Mouse (Mus musculus) kidney, embryonic 15.5 days (tissue): ENCODE measurements around the gene Ube2o. TPM values are rescaled to one million over a fixed set of nuclear protein-coding genes. Genes with fewer than 3 reads are reported as not detected.

Experiments used
- ATAC-seq: fragments of 200-750 bp; cut with Nextera tagmentation; replicated peaks from 2 replicates; pipeline ENCODE4 v1.8.0; 2017; ENCODE audit warnings: moderate TSS enrichment; ENCODE audit not compliant: low FRiP score
- H3K27ac ChIP-seq: fragments of 300-500 bp; sonication (generic); 2 replicates; pipeline ENCODE4 v1.5.1; 2015; ENCODE audit warnings: mild to moderate bottlenecking, inconsistent platforms
- H3K27me3 ChIP-seq: fragments of 300-500 bp; sonication (generic); 2 replicates; pipeline ENCODE4 v1.6.1; 2015; ENCODE audit warnings: inconsistent platforms
- H3K36me3 ChIP-seq: fragments of 300-500 bp; sonication (generic); 2 replicates; pipeline ENCODE4 v1.6.1; 2015; ENCODE audit warnings: inconsistent platforms
- H3K4me1 ChIP-seq: fragments of 300-500 bp; sonication (generic); 2 replicates; pipeline ENCODE4 v1.6.1; 2015; ENCODE audit warnings: inconsistent platforms
- H3K4me2 ChIP-seq: fragments of 300-500 bp; sonication (generic); 2 replicates; pipeline ENCODE4 v1.6.1; 2015; ENCODE audit warnings: moderate library complexity, mild to moderate bottlenecking, inconsistent platforms
- H3K4me3 ChIP-seq: fragments of 300-500 bp; sonication (generic); replicated peaks from 2 replicates; pipeline ENCODE4 v1.5.1; 2015; ENCODE audit warnings: mild to moderate bottlenecking, inconsistent platforms
- H3K9ac ChIP-seq: fragments of 300-500 bp; sonication (generic); 2 replicates; pipeline ENCODE4 v1.6.1; 2015; ENCODE audit warnings: mild to moderate bottlenecking, inconsistent platforms
- H3K9me3 ChIP-seq: fragments of 300-500 bp; sonication (generic); replicated peaks from 2 replicates; pipeline ENCODE4 v1.6.1; 2016; ENCODE audit warnings: inconsistent platforms
- WGBS: fragments of 180-500 bp; shearing (Covaris S2); methylation state at CpG from one replicate; pipeline ENCODE4 v1.1.7; 2015; ENCODE audit warnings: mixed read lengths; 5-methylcytosine and 5-hydroxymethylcytosine counted together
- polyA plus RNA-seq: library from polyadenylated mRNA; unstranded; fragments of >200 nt; fragmentation: Nextera tagmentation; extraction: Ambion mirVana; gene quantifications from 2 replicates; pipeline ENCODE4 v1.2.1, GENCODE M21; 2015

Ube2o gene
- polyA plus RNA-seq, 1 experiment from 2014 or later, result 7.3 TPM

DNA sequence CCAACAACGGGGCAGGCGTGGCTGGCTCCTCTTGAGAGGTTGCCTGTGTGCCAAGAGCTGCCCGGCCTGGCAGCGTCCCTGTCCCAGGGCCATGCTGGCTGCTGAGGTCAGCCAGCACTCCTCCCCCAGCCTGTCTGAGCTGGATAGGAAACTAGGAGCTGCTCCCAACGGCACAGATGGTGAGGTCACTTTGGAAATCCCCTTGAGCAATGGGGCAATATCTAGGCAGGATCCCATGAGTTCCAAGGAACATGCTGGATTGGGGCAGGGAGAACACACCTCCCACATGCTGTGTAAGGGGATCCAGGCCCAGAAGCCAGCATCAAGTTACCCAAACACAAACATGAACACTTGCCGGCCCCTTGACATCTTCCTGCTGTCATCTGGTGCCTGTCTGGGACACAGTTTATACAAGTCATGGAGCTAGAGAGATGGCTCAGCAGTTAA is 40.0 kb upstream of the Ube2o start:
- Histone ChIP-seq H3K36me3 (no peaks in the 10 kb centered on the region), H3K9ac (no peak overlapping the region), H3K4me2 (peak overlapping the region; percentile 81), H3K4me3 (no peak overlapping the region), H3K4me1 (peaks cover 79% of the 10 kb centered on the region), H3K9me3 (no peaks in the 10 kb centered on the region), H3K27ac (peak overlapping the region; percentile 71), H3K27me3 (no peaks in the 10 kb centered on the region)
- WGBS, result 13% methylated on average over 6 of the region's 6 CpGs
- ATAC-seq, result peak; percentile 68

DNA sequence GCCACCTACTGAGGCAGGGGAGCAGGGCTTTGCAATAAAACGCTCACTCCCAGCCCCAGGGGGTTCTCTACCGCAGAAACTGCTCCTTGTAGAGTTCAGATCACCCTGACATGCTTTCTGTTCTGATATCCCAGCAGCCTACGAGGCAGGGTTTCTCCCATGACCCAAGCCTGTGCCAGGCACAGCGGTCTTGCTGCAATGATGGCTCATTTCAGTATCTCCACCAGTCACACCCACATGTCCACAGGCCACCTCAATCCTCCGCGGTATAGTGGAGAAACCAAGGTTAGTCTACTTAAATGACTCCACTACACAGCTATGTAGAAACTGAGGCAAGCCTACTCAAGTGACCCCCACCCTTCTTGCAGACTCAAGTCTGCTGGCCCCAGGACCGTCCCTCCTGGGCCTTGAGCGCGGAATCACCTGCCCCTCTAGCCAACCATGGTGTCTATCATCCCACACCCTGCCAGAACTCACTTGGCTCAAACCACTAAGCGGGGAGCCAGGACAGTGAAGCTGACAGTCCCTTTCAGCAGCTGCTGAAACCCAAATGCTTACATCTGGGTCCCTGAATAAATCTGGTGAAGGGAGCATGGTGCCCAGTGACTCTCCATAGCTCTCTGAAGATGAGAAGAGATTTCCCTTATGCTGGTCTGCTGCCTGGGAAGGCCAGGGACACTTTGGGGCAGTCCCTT is 39.5 kb upstream of the Ube2o start:
- peaks cover 85% of the 10 kb centered on the region for H3K4me1 ChIP-seq
- WGBS, result 69% methylated on average over 10 of the region's 10 CpGs
- no peaks in the 10 kb centered on the region for H3K9me3 ChIP-seq
- no peaks in the 10 kb centered on the region for H3K27me3 ChIP-seq
- no peaks in the 10 kb centered on the region for H3K36me3 ChIP-seq
- no peak for ATAC-seq
- peak overlapping the region; percentile 81; the same call in 1 of the 2 replicates for H3K4me2 ChIP-seq
- peak overlapping the region; percentile 71 for H3K27ac ChIP-seq
- H3K4me3 ChIP-seq, result no peak overlapping the region
- no peak overlapping the region for H3K9ac ChIP-seq

DNA sequence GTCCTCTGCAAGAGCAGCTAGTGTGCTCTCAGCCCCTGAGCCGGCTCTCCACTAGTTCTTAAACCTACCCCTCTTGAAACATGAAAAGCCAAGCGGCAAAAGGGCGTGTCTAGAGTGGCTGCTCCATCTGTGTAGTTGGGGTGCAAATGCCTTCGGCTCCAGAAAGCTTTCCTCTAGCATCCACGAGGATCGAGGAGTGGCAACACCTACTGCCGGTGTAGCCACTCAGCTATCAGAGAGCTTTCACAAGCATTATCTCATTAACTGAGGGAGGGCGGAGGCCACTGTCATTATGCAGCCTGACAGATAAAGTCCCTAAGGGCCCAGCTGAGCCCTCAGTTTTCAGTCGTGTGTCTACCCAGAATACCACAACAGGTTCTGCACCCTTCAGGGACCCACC is 38.8 kb upstream of the Ube2o start:
- no peak for ATAC-seq
- no peaks in the 10 kb centered on the region for H3K36me3 ChIP-seq
- H3K9ac ChIP-seq, result no peak overlapping the region; the same call in 1 of the 2 replicates
- H3K9me3 ChIP-seq, result no peaks in the 10 kb centered on the region
- no peaks in the 10 kb centered on the region for H3K27me3 ChIP-seq
- H3K4me3 ChIP-seq, result no peak overlapping the region
- H3K4me1 ChIP-seq, result peaks cover 91% of the 10 kb centered on the region
- 35% methylated on average over 9 of the region's 9 CpGs for WGBS
- H3K4me2 ChIP-seq, result no peak overlapping the region
- 0 out of 2 replicates have a peak overlapping the region, but pooled peaks have one; percentile 71 for H3K27ac ChIP-seq

DNA sequence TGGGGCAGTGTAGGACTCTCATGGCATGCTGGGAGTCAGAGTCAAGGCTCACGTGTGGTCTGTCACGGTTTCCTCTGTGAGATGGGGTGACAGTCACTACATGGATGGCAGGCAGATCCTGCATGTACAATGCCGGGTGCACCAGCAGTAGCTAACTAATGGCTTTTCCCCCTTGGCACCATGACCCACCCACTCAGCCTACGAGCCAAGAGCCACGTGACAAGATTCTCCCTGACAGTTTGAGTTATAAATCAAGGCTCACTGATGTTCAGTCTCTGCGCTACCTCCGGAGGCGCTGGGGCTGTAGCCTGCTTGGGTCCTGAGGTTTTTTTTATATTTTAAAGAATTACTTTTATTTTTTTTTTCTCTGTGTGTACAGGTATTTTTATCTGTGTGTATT is 38.3 kb upstream of the Ube2o start:
- 36% methylated on average over 8 of the region's 8 CpGs for WGBS
- no peak overlapping the region for H3K9ac ChIP-seq
- no peaks in the 10 kb centered on the region for H3K36me3 ChIP-seq
- H3K27ac ChIP-seq, result no peak overlapping the region
- H3K4me3 ChIP-seq, result no peak overlapping the region
- H3K9me3 ChIP-seq, result no peaks in the 10 kb centered on the region
- no peak for ATAC-seq
- H3K4me2 ChIP-seq, result no peak overlapping the region
- H3K27me3 ChIP-seq, result no peaks in the 10 kb centered on the region
- peaks cover 95% of the 10 kb centered on the region for H3K4me1 ChIP-seq

DNA sequence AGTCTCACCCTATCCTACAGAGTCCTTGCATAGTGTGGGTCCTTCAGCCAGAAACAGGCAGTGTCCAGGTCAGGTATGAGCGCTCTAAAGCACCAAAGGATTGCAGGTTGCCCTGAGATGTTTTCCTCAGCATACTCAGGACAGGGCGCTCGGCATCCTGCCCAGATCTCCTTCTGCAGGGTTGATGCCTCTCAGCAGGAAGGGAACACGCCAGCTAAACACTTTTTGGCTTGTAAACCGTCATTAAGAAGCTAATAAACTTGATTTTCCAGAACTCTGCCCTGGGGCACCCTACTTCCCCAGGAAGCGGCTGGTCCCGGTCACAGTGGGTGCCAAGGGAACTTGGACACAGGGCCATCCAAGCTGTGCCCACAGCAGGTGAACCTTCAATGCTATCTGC is 37.9 kb upstream of the Ube2o start:
- ATAC-seq, result no peak
- Histone ChIP-seq H3K27ac (no peak overlapping the region), H3K9ac (no peak overlapping the region), H3K36me3 (no peaks in the 10 kb centered on the region), H3K27me3 (no peaks in the 10 kb centered on the region), H3K9me3 (no peaks in the 10 kb centered on the region), H3K4me3 (no peak overlapping the region), H3K4me2 (no peak overlapping the region), H3K4me1 (peaks cover 92% of the 10 kb centered on the region)
- WGBS, result 74% methylated on average over 7 of the region's 7 CpGs

DNA sequence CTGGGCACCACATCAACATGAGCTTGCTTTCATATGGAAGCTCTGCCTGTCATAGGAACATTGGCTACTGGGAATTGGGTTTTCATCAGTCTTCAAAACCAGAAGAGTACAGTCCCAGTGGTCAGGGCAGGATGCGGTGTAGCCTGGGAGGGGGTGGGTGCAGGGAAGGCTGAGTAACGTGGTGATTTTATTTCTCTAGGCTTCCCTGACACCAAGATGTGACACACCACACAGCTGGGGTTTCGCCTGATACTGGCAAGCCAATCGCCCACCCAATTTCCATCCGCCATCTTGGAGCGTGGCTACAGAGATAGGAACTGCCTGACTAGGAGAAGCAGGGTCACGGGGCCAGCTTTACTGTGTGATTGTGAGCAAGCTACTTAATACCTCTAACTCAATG is 37.4 kb upstream of the Ube2o start:
- H3K27me3 ChIP-seq, result no peaks in the 10 kb centered on the region
- no peak overlapping the region for H3K4me3 ChIP-seq
- H3K9me3 ChIP-seq, result no peaks in the 10 kb centered on the region
- H3K36me3 ChIP-seq, result no peaks in the 10 kb centered on the region
- H3K9ac ChIP-seq, result no peak overlapping the region
- WGBS, result 91% methylated on average over 7 of the region's 7 CpGs
- H3K27ac ChIP-seq, result no peak overlapping the region
- no peak for ATAC-seq
- peaks cover 90% of the 10 kb centered on the region for H3K4me1 ChIP-seq
- H3K4me2 ChIP-seq, result no peak overlapping the region

DNA sequence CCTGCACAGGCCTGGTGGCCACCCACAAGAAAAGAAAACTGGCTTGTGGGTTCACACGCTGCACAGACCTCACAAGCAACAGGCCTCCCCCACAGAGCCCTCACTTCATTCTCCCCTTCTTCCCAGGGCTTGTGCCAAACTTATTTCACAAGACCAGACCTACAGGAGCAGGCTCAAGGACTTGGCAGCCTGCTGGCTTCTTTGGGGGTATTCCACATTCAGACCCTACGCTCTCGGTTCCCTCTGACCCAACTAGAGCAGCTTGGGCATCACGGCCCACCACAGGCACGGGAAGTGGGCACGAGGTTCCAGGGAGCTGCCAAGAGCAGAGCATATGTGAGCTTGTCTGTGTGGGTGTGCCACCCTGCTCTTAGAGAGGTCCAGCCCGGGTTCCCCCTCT is 36.4 kb upstream of the Ube2o start:
- H3K36me3 ChIP-seq, result no peaks in the 10 kb centered on the region
- WGBS, result 81% methylated on average over 7 of the region's 7 CpGs
- H3K27me3 ChIP-seq, result no peaks in the 10 kb centered on the region
- no peak for ATAC-seq
- no peak overlapping the region for H3K4me3 ChIP-seq
- H3K9ac ChIP-seq, result no peak overlapping the region
- H3K9me3 ChIP-seq, result no peaks in the 10 kb centered on the region
- H3K4me1 ChIP-seq, result peaks cover 79% of the 10 kb centered on the region
- H3K4me2 ChIP-seq, result no peak overlapping the region
- H3K27ac ChIP-seq, result no peak overlapping the region

DNA sequence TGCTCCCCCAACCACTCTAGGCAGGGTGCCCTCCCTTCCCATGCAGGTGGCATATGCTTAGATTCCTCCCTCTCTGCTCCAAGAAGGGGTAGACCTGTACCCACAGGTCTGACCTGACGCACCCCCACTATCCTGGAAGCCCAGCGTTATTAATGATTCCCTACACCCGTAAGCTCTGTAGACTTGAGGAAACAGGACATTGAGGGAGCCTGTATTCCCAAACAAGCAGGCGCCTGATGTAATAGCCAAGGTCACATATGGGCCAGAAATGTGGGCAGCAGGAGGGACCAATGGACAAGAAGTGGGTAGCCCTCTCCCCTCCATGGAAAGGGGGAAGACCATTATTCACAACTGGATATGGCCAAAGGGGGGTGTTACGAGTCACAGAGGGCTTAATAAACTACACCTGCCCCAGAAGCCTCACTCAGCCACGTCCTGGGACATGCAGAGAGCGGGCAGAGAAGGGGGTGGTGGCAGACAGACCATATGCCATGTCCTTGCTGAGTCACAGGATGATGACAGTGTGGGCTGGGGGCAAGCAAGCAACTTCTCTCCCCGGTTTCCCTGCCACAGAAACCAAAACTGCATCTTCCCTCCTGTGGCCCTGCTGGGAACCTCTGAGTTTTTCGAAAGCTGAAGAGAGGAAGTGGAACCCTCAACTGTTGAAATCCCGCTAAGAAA is 35.3 kb upstream of the Ube2o start:
- no peak for ATAC-seq
- Histone ChIP-seq H3K9ac (no peak overlapping the region), H3K4me3 (no peak overlapping the region), H3K36me3 (no peaks in the 10 kb centered on the region), H3K27ac (peak overlapping the region; percentile 73), H3K9me3 (no peaks in the 10 kb centered on the region), H3K4me2 (no peak overlapping the region), H3K27me3 (no peaks in the 10 kb centered on the region), H3K4me1 (peaks cover 69% of the 10 kb centered on the region)
- WGBS, result 75% methylated on average over 10 of the region's 10 CpGs

DNA sequence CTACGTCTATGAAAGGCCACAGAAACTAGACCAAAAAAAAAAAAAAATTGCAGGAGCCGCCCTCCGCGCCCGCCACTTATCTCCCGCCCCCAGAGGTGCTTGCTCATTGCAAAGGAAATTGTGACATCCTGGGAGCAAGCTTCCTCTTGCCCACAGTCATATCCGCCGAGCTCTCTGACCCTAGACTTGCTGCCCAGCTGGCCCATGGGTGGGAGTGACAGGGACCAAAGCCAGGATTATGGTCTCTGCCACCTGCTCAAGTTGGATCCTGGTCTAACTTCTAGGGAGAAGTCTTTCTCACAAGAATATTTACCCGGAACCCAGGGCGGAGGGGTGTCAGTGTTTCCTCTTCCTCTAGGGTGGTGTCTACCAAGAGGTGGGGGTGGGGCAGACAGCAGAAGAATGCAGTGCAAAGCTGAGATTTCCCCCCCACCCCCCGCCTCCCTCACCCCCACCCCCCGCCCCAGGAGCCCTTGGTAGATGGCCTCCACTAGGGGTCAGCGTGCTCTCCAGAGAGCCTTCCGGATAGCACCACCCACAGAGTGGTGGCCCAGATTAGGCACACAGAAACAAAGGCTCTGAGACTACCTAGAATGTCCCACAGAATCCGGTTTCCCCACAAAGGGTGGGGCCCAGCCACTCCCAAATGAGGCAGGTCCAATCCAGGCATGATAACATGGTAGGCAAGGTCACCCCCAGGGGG is 34.6 kb upstream of the Ube2o start:
- WGBS, result 41% methylated on average over 14 of the region's 15 CpGs
- peak; percentile 57; the same call in 1 of the 2 replicates for ATAC-seq
- peak overlapping the region; percentile 9; the same call in 1 of the 2 replicates for H3K4me2 ChIP-seq

DNA sequence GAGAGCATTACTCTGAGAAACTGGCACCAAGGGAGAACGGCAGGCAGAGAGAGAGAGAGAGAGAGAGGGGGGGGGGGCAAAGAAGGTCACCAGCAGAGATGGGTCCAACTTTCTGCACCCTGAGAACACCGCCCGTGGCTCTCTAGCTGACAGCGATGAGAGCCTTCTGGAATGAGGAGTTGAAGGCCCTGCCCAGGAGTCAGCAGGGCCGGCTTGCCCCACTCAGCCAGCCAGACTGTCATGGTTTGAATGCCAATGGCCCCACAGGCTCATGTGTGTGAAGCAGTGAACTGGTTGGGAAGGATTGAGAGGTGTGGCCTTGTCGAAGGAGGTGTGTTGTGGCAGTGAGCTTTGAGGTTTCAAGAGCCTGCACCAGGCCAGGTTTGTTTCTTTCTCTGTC is 32.0 kb upstream of the Ube2o start:
- no peak overlapping the region for H3K4me2 ChIP-seq
- 0 out of 2 replicates have a peak, but pooled peaks cover 2% of the 10 kb centered on the region for H3K36me3 ChIP-seq
- H3K27ac ChIP-seq, result no peak overlapping the region
- ATAC-seq, result no peak
- no peaks in the 10 kb centered on the region for H3K9me3 ChIP-seq
- no peaks in the 10 kb centered on the region for H3K27me3 ChIP-seq
- WGBS, result 90% methylated on average over 6 of the region's 6 CpGs
- H3K4me1 ChIP-seq, result peaks cover 40% of the 10 kb centered on the region
- H3K9ac ChIP-seq, result no peak overlapping the region
- H3K4me3 ChIP-seq, result no peak overlapping the region

More for the DNA sequence above, 34.6 kb upstream of the Ube2o start:
- H3K4me3 ChIP-seq, result no peak overlapping the region
- H3K9ac ChIP-seq, result no peak overlapping the region
- peaks cover 62% of the 10 kb centered on the region for H3K4me1 ChIP-seq
- H3K36me3 ChIP-seq, result no peaks in the 10 kb centered on the region
- H3K9me3 ChIP-seq, result no peaks in the 10 kb centered on the region
- peak overlapping the region; percentile 73 for H3K27ac ChIP-seq
- H3K27me3 ChIP-seq, result no peaks in the 10 kb centered on the region

DNA sequence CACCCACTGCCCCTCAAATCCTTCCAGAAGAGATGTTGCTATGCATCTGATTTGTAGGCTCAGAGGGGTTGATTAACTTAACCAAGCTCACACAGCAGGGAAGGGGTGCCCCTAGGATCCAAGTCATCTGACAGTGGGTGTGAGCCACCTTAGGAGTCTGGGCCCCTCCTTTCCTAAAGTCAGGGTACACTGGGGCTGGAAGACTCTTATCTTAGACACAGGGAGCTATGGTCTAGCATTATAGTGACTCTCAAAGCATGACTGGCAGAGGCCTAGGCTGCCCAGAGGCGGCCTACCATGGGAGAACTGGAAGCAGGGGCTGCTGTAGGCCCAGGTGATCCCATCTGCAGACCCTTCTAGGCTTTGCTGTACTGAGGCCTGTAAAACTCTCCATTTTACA is 31.3 kb upstream of the Ube2o start:
- Histone ChIP-seq H3K36me3 (0 out of 2 replicates have a peak, but pooled peaks cover 6% of the 10 kb centered on the region), H3K4me2 (no peak overlapping the region), H3K9ac (no peak overlapping the region), H3K9me3 (no peaks in the 10 kb centered on the region), H3K27ac (no peak overlapping the region), H3K4me3 (no peak overlapping the region), H3K27me3 (no peaks in the 10 kb centered on the region), H3K4me1 (peaks cover 34% of the 10 kb centered on the region)
- ATAC-seq, result no peak
- WGBS, result 92% methylated on average over 1 of the region's 1 CpGs

DNA sequence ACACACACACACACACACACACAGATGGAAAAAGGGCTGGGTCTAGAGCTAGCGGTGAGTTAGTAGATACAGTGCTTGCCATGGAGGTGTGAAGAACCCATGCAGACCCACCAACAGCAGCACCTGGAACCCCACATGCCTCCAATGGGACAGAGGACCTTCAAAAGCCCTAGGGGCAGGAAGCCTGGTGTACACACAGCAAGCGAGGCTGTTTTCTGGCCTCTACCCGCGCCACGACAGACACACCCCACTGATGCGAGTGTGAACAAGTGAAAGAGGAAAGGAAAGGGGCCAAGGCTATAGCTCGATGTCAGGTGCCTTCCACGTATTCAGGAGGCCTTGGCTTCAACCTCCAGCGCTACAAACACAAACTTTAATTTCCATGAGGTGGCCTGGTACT is 30.6 kb upstream of the Ube2o start:
- Histone ChIP-seq H3K9me3 (no peaks in the 10 kb centered on the region), H3K4me3 (no peak overlapping the region), H3K36me3 (0 out of 2 replicates have a peak, but pooled peaks cover 8% of the 10 kb centered on the region), H3K4me1 (peaks cover 28% of the 10 kb centered on the region), H3K27me3 (no peaks in the 10 kb centered on the region), H3K9ac (no peak overlapping the region), H3K4me2 (no peak overlapping the region), H3K27ac (no peak overlapping the region)
- WGBS, result 91% methylated on average over 9 of the region's 9 CpGs
- ATAC-seq, result no peak
